Mouse (Mus musculus) cerebellum, adult 2 months (tissue): Measurements from ENCODE around the gene Lonp2.

ENCODE experiments used
- CTCF ChIP-seq: fragments of 200-500 bp; IDR thresholded peaks from 2 replicates; pipeline ENCODE4 v1.5.1; 2011; ENCODE audit warnings: low read depth, mild to moderate bottlenecking, control low read depth, low read length, moderate library complexity, borderline replicate concordance; ENCODE audit not compliant: insufficient read depth
- POLR2A ChIP-seq: fragments of 200-500 bp; IDR thresholded peaks from 2 replicates; pipeline ENCODE4 v1.6.1; 2011; ENCODE audit warnings: low read length, control low read depth, borderline replicate concordance; ENCODE audit not compliant: insufficient read depth

GRCm38 (mm10) chr8:86588338-86588737 is 35.5 kb upstream of the Lonp2 start:
- no peak for TF ChIP-seq POLR2A
- TF ChIP-seq CTCF = no peak
